In the genomic region with DNA sequence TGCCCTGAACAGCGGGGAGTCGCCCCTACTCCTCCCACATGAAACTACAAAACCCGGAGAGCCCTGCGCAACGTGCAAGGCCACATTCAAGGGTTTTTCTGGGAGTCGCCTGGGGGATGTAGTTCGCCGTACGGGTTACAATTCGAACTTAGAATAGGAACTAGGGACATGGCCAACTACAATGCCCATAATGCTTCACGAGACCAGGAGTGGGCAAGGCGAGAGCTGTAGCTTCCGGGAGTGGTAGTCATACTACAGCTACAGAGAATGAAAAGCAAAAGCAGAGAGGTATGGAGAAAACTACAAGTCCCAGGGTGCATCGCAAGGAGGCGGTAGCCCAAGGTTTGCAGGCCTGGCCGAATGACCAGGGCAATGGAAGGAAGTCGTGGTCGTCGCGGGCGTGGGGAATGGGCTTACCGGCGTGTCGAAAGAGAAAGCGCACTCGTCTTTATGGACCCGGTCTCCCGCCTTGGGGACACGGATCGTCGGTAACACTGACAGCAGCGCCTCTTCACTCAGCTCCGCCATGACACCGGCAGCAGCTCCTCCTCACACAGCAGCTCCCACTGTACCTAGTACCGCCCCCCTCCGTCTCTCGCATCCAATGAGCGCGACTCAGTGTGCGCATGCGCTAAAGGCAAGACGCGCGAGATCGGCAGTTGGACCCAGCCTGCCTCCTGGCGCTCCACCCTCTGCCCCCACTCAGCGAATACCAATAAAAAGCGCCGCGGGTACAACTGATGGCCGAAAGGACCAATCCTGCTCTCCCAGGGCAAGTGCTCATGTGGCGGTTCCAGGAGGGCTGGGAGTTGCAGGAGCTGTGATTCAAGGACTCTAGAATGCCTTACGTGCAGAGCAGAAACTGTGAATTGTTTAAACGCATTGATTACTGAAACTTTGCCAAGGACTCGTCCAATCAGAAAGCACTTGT, we compare ENCODE assay signal across 1 mouse cellular context.
TF ChIP-seq lines count a peak whose summit lies in the region.

Usp5 (minus strand) TSS at position 617 of the 931 bp plus-strand sequence.
Cdca3 (plus strand) TSS at position 680 of the 931 bp plus-strand sequence.

TF ChIP-seq in MEL, 35 proteins besides CTCF, POLR2A, EP300 and RAD21 (continued from another document):
- TF ChIP-seq USF1 (IDR thresholded peaks at IDR 0.05; ENCODE audit: low read depth, low read length), result peak; percentile 60
- TF ChIP-seq MXI1 (IDR thresholded peaks at IDR 0.05; ENCODE audit: low read depth, low read length), result peak; percentile 86
- no peak; the same call in 1 of the 2 replicates for TF ChIP-seq ETS1 (IDR thresholded peaks at IDR 0.05; ENCODE audit: low read depth, low read length)
- TF ChIP-seq USF2 (IDR thresholded peaks at IDR 0.05; ENCODE audit: borderline replicate concordance in 1 of 2, insufficient read depth in 1 of 2, low read depth in 1 of 2, low read length in 2 of 2), result no peak
- TF ChIP-seq TBP (IDR thresholded peaks at IDR 0.05; ENCODE audit: low read depth, low read length), result peak; percentile 9
- peak; percentile 94 for TF ChIP-seq MAZ (IDR thresholded peaks at IDR 0.05; ENCODE audit: low read depth, low read length)
- TF ChIP-seq MYB (IDR thresholded peaks at IDR 0.05; ENCODE audit: low read depth, low read length), result 0 out of 2 replicates have a peak, but pooled peaks have one; percentile 20
- TF ChIP-seq UBTF (IDR thresholded peaks at IDR 0.05; ENCODE audit: borderline replicate concordance, insufficient read depth, low read depth, low read length), result no peak
- TF ChIP-seq ZNF384 (IDR thresholded peaks at IDR 0.05; ENCODE audit: low read depth, low read length), result no peak
- TF ChIP-seq MAFK (IDR thresholded peaks at IDR 0.05; ENCODE audit: borderline replicate concordance, low read depth, low read length), result no peak
- peak; percentile 91 for TF ChIP-seq MYC (IDR thresholded peaks at IDR 0.05; ENCODE audit: low read depth, low read length)
- TF ChIP-seq SIN3A (IDR thresholded peaks at IDR 0.05; ENCODE audit: low read length), result peak; percentile 75
- TF ChIP-seq TAL1 (IDR thresholded peaks at IDR 0.05; ENCODE audit: low read length), result no peak
- peak; percentile 100 for TF ChIP-seq KAT2A (conservative IDR thresholded peaks at IDR 0.05; ENCODE audit: low read depth, low read length)
- TF ChIP-seq CHD1 (IDR thresholded peaks at IDR 0.05; ENCODE audit: low read depth, low read length), result no peak
- TF ChIP-seq NRF1 (IDR thresholded peaks at IDR 0.05; ENCODE audit: insufficient read depth, low read depth, low read length, poor library complexity, severe bottlenecking), result peak; percentile 79
- 0 out of 2 replicates have a peak, but pooled peaks have one; percentile 1 for TF ChIP-seq SMC3 (IDR thresholded peaks at IDR 0.05; ENCODE audit: low read depth, low read length)
- peak; percentile 55; the same call in 1 of the 2 replicates for TF ChIP-seq TCF12 (IDR thresholded peaks at IDR 0.05; ENCODE audit: low read depth, low read length)
- TF ChIP-seq CHD2 (IDR thresholded peaks at IDR 0.05; ENCODE audit: low read length), result peak; percentile 89
- TF ChIP-seq RCOR1 (IDR thresholded peaks at IDR 0.05; ENCODE audit: low read depth, low read length), result peak; percentile 41; the same call in 1 of the 2 replicates
- TF ChIP-seq E2F4 (IDR thresholded peaks at IDR 0.05; ENCODE audit: borderline replicate concordance, low read depth, low read length), result no peak
- no peak for TF ChIP-seq GABPA (IDR thresholded peaks at IDR 0.05; ENCODE audit: low read depth, low read length)
- TF ChIP-seq GATA1 (IDR thresholded peaks at IDR 0.05; ENCODE audit: low read depth, low read length), result peak; percentile 4; the same call in 1 of the 2 replicates
